Mouse (Mus musculus): ENCODE measurements around the gene A630073D07Rik. TPM values are rescaled to one million over a fixed set of nuclear protein-coding genes. Genes with fewer than 3 reads are reported as not detected.

Gene A630073D07Rik
- polyA plus RNA-seq (2017; shearing (Covaris generic)) = 1 to 10 TPM in 1 of 2 experiments, not detected in 1; 1.8 TPM

DNA sequence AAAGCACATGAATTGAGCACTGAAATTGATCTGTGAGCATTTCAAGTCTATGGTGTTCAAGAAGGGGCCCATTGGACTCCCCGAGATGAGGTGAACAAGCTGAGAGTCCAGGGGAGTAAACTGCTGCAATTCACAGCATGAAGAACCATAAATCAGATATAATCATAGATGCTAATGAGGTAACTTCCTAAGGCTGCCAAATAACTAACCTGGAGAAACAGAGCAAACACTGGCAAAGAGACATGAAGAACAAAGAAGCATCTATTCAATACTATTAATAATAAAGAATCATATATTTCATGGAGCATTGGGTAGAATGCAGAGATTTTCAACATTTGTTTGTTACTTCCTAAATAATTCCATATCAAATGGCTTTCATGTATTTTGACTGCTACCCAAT is at the start of gene A630073D07Rik:
TSS of gene A630073D07Rik (minus strand) at position 101 of the 400 bp plus-strand sequence.

DNA sequence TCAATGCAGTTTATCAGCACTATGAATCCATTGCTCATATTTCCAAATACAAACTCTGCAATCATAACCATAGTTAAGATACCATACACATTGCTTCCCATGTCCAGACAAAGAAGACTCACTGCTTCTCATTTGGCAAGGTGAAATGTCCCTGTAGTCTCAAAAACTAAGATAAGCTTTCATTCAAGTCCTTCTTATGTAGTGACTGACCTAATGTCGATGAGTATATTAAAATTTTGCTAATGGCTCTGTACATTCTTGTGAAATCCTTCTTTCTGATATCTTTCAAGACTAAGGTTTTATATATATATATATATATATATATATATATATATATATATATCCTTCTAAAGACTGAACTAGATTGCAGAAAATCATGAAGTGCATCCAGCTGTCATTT is 49.6 kb upstream of the A630073D07Rik start, which contains the start of gene Tas2r121:
TSS of gene Tas2r121 (minus strand) at position 101 of the 400 bp plus-strand sequence.

DNA sequence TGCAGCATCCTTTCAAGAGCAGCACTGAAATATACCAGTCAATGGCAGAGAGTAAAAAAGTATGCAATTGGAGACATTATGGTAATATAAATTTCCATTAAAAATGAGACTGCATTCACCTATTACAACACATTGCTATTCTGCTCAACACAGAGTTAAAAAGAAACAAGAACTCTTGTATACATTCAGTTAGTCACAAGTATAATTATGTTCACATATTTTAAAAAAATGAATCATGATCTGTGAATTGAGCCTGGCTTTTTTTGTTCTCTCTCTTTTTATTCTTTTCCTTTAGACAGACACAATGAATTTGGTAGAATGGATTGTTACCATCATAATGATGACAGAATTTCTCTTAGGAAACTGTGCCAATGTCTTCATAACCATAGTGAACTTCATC is 5.3 kb upstream of the A630073D07Rik start, which contains the start of gene Tas2r120:
TSS of gene Tas2r120 (plus strand) at position 301 of the 400 bp plus-strand sequence.

DNA sequence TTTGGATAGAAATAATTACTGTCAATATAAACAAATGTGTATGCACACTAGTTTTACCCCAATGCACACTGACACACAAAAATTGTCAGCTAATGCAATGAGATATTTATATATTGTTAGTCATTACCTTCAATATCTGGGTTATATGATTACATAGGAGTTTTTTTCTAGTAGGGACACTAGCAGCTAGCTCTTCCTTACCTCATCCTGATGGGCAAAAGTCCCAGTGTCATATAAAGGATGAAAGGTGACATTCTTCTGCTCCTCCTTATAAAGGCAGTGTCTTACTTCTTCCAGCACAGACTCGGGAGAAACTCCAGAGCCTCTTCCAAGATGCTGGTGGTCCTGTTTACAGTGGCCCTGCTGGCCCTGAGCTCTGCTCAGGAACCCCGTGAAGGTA is 55.7 kb downstream of the A630073D07Rik start, which contains the start of gene Prp2:
TSS of gene Prp2 (plus strand) at position 301 of the 400 bp plus-strand sequence.

Other genes starting within 250 kb of the A630073D07Rik start
- not detected for gene Prh1, start 81.7 kb downstream of the A630073D07Rik start, polyA plus RNA-seq (2017; shearing (Covaris generic))
- gene Prp2, start 55.6 kb downstream of the A630073D07Rik start, polyA plus RNA-seq (2017; shearing (Covaris generic)) = not detected
- not detected for gene Tas2r120, start 5.4 kb upstream of the A630073D07Rik start, polyA plus RNA-seq (2017; shearing (Covaris generic))
- not detected for gene Tas2r121, start 49.5 kb upstream of the A630073D07Rik start, polyA plus RNA-seq (2017; shearing (Covaris generic))
- gene Tas2r122, start 60.4 kb upstream of the A630073D07Rik start, polyA plus RNA-seq (2017; shearing (Covaris generic)) = under 1 TPM in 1 of 2 experiments, not detected in 1; 0.23 TPM
- gene Tas2r115, start 86.5 kb upstream of the A630073D07Rik start, polyA plus RNA-seq (2017; shearing (Covaris generic)) = not detected
- gene Tas2r124, start 103.2 kb upstream of the A630073D07Rik start, polyA plus RNA-seq (2017; shearing (Covaris generic)) = not detected
- not detected for gene Tas2r102, start 110.6 kb upstream of the A630073D07Rik start, polyA plus RNA-seq (2017; shearing (Covaris generic))
- gene Tas2r136, start 126.6 kb upstream of the A630073D07Rik start, polyA plus RNA-seq (2017; shearing (Covaris generic)) = not detected
- under 1 TPM in 1 of 2 experiments, not detected in 1; 0.73 TPM for gene Tas2r117, start 151.3 kb upstream of the A630073D07Rik start, polyA plus RNA-seq (2017; shearing (Covaris generic))
- not detected for gene Tas2r123, start 195.6 kb upstream of the A630073D07Rik start, polyA plus RNA-seq (2017; shearing (Covaris generic))
- gene Tas2r116, start 203.9 kb upstream of the A630073D07Rik start, polyA plus RNA-seq (2017; shearing (Covaris generic)) = not detected
- not detected for gene Tas2r110, start 216.5 kb upstream of the A630073D07Rik start, polyA plus RNA-seq (2017; shearing (Covaris generic))
- gene Tas2r113, start 241.5 kb upstream of the A630073D07Rik start, polyA plus RNA-seq (2017; shearing (Covaris generic)) = not detected

Measured in inflammation-experienced regulatory T-cells (primary cell).